Mouse (Mus musculus) testis, postnatal 14 days (tissue): ENCODE results near the gene Morf4l1.
"Not testable (repeated sequence)": the region's sequence is repeated elsewhere in the genome, so short reads cannot be mapped to it uniquely, and the experiment has no call there.

Source experiments
- DNase-seq: peaks from one replicate; pipeline ENCODE4 v3.0.0; 2021; ENCODE audit warnings: low spot score

Gene Morf4l1

GRCm38 (mm10) chr9:90060574-90060875 is 54.0 kb downstream of the Morf4l1 start:
- DNase-seq, result no peak

GRCm38 (mm10) chr9:90059828-90060573 is 54.6 kb downstream of the Morf4l1 start:
- no peak for DNase-seq

- DNase-seq, result no peak
These were observed 57.9 kb downstream of the Morf4l1 start for GRCm38 (mm10) chr9:90056716-90057115.

- no peak for DNase-seq
These were observed 58.7 kb downstream of the Morf4l1 start for GRCm38 (mm10) chr9:90055911-90056310.

GRCm38 (mm10) chr9:90055409-90055808 is 59.2 kb downstream of the Morf4l1 start:
- DNase-seq, result no peak

GRCm38 (mm10) chr9:90054371-90055145 is 60.0 kb downstream of the Morf4l1 start:
- DNase-seq, result peak; percentile 33

GRCm38 (mm10) chr9:90053852-90054251 is 60.7 kb downstream of the Morf4l1 start, which contains the start of gene Ctsh:
Gene Ctsh, plus strand, starts transcription at chr9:90054152.
- no peak for DNase-seq

GRCm38 (mm10) chr9:90047937-90048627 is 66.5 kb downstream of the Morf4l1 start:
- no peak for DNase-seq

GRCm38 (mm10) chr9:90045191-90045590 is 69.4 kb downstream of the Morf4l1 start:
- no peak for DNase-seq

GRCm38 (mm10) chr9:90042906-90043305 is 71.7 kb downstream of the Morf4l1 start:
- DNase-seq, result not testable (repeated sequence)
